In the genomic region with DNA sequence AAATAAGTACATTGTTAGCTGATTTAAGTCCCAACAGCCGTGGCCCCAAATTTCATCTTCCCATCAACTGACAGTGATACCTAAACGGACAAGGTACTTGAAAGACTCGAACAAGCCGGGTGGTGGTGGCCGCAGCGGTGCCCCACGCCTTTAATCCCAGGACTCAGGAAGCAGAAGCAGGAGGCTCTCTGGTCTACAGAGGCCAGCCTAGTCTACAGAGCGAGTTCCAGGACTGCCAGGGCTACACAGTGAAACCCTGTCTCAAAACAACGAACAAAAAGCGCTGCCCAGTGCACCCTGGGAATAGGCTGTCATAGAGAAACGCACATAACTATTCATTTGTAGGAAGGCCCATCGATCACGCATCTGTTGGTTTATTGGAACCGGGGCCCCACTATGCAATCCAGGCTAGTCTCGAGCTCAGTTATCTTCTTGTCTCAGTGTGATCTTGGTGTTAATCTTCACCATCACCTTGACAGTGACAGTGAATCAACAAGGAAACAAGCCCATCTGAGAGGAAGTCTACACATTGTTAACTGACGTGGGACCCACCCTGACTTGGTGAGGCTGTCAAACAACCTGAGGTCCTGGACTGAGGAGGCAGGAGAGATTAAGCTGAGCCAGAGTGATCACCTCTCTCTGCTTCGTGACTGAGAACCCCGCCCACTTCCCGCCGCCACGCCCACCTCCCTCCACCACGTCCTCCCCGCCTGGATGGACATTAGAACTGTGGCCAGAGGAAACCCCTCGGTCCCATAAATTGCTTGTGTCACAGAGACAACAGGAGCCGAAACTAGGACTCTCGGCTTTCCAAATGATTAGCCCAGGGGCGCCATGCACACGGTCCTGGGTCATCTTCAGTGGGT, we compare ENCODE assay signal across 9 mouse cellular contexts. TPM values are rescaled to one million over a fixed set of nuclear protein-coding genes. Genes with fewer than 3 reads are reported as not detected.
A peak's percentile ranks its signal among the peaks of the same experiment; 100 is the strongest.
DNase-seq lines count a peak whose midpoint lies in the region; ATAC-seq and TF ChIP-seq lines count a peak whose summit lies in the region.
"Had no signal": no experiment of that assay in that cellular context is flagged by ENCODE, and none has a peak within 500 bp of the region (broad histone marks: within the 10 kb centered on the region; RNA-seq: fewer than 3 reads in every experiment).

No protein-coding gene starts in this region.

- H3K4me1 ChIP-seq in lung, embryonic 15.5 days = peaks cover 9% of the 10 kb centered on the region

- ATAC-seq in lung, embryonic 15.5 days (ENCODE audit: borderline replicate concordance, extremely low read depth, low FRiP score, low TSS enrichment) = no peak

- H3K4me2 ChIP-seq in lung, embryonic 15.5 days = no peak overlapping the region
- peak overlapping the region; percentile 8 for H3K4me2 ChIP-seq in myocyte (ENCODE audit: low read depth)

- no peaks in the 10 kb centered on the region for H3K9me3 ChIP-seq in lung, embryonic 15.5 days

- H3K79me2 ChIP-seq in myocyte (ENCODE audit: control insufficient read depth, insufficient read depth) = no peaks in the 10 kb centered on the region

- H3K4me3 ChIP-seq in lung, embryonic 15.5 days = no peak overlapping the region
- no peak overlapping the region for H3K4me3 ChIP-seq in myocyte

- no peak overlapping the region for H3ac ChIP-seq in myocyte (ENCODE audit: control insufficient read depth, insufficient read length)

- peak; percentile 32 for DNase-seq in embryo, embryonic 9.5 days (ENCODE audit: extremely low spot score)
- no peak for DNase-seq in embryo, embryonic 10 days (ENCODE audit: low spot score)
- DNase-seq in lung, adult 18-20 months = no peak
- DNase-seq in induced T-regulatory cell, adult 2 months (ENCODE audit: low read depth) = peak; percentile 53
- no peak for DNase-seq in adrenal gland, postnatal 10 days
- DNase-seq in gastrocnemius, postnatal 25 days = no peak

- no peak for TF ChIP-seq POLR2A in myocyte (IDR thresholded peaks at IDR 0.05; ENCODE audit: insufficient read length, low read depth)

- no peaks in the 10 kb centered on the region for H3K36me3 ChIP-seq in lung, embryonic 15.5 days
- H3K36me3 ChIP-seq in myocyte (ENCODE audit: control insufficient read depth, insufficient read depth) = no peaks in the 10 kb centered on the region

- 40% methylated on average over 28 of the region's 28 CpGs for WGBS in lung, embryonic 15.5 days

- H3K9ac ChIP-seq in lung, embryonic 15.5 days = 0 out of 2 replicates have a peak overlapping the region, but pooled peaks have one; percentile 0

- H3K27me3 ChIP-seq in lung, embryonic 15.5 days = peaks cover 24% of the 10 kb centered on the region
- peaks cover 28% of the 10 kb centered on the region for H3K27me3 ChIP-seq in myocyte (ENCODE audit: control insufficient read depth, insufficient read depth, insufficient read length)

- H3K27ac ChIP-seq in lung, embryonic 15.5 days = no peak overlapping the region

TF ChIP-seq in myocyte, 11 proteins besides CTCF, POLR2A, EP300 and RAD21:
- TF ChIP-seq SRF (IDR thresholded peaks at IDR 0.05; ENCODE audit: control insufficient read depth, insufficient read length, low read depth) (no peak), MAX (IDR thresholded peaks at IDR 0.05; ENCODE audit: low read depth) (no peak), MYOD1 (IDR thresholded peaks at IDR 0.05; ENCODE audit: control insufficient read depth in 1 of 3, insufficient read length in 2 of 3, low read depth in 2 of 3) (no peak), REST (IDR thresholded peaks at IDR 0.05; ENCODE audit: insufficient read depth, insufficient read length) (no peak), USF1 (IDR thresholded peaks at IDR 0.05; ENCODE audit: low read depth) (no peak), E2F4 (IDR thresholded peaks at IDR 0.05; ENCODE audit: insufficient read depth) (no peak), TCF12 (IDR thresholded peaks at IDR 0.05; ENCODE audit: insufficient read depth, poor library complexity, severe bottlenecking) (no peak), CEBPB (IDR thresholded peaks at IDR 0.05; ENCODE audit: insufficient read depth, poor library complexity, severe bottlenecking) (no peak), MYOG (IDR thresholded peaks at IDR 0.05; ENCODE audit: control insufficient read depth in 1 of 3, insufficient read depth in 1 of 3, insufficient read length in 2 of 3, low read depth in 2 of 3) (no peak), POLR2AphosphoS2 (IDR thresholded peaks at IDR 0.05; ENCODE audit: insufficient read length, low read depth) (no peak), TCF3 (IDR thresholded peaks at IDR 0.05; ENCODE audit: insufficient read length, low read depth) (no peak)
TF ChIP-seq in myocyte: peak in this region for 0.

RNA-seq across cellular contexts. Expression of gene Gng7, which starts 14.3 kb away (rescaled TPM):
- polyA plus RNA-seq in lung, embryonic 15.5 days (2015; fragmentation: Nextera tagmentation; extraction: Ambion mirVana) = 5.3 and 6.6 TPM in 2 replicates
- 0.47 TPM for polyA plus RNA-seq in myocyte (2012; fragmentation: generic; extraction: Trizol)
- 1 to 10 TPM; 5.4 to 6.4 TPM for total RNA-seq in adrenal gland, postnatal 10 days (2021)
- 1 to 10 TPM in 1 of 2 experiments, under 1 TPM in 1; 0.61 to 1.1 TPM for total RNA-seq in gastrocnemius, postnatal 25 days (2021)

RNA-seq across cellular contexts. Expression of gene Diras1, which starts 25.0 kb away (rescaled TPM):
- polyA plus RNA-seq in lung, embryonic 15.5 days (2015; fragmentation: Nextera tagmentation; extraction: Ambion mirVana) = 0.11 and 0.30 TPM in 2 replicates
- 0.42 TPM for polyA plus RNA-seq in myocyte (2012; fragmentation: generic; extraction: Trizol)
- total RNA-seq in adrenal gland, postnatal 10 days (2021) = 1 to 10 TPM; 2.8 to 3.4 TPM
- under 1 TPM in 1 of 2 experiments, not detected in 1; 0.51 TPM for total RNA-seq in gastrocnemius, postnatal 25 days (2021)
- total RNA-seq: megakaryocyte, adult 5-6 weeks had no signal

RNA-seq across cellular contexts. Expression of gene Slc39a3, which starts 36.8 kb away (rescaled TPM):
- 17.2 and 20.5 TPM in 2 replicates for polyA plus RNA-seq in lung, embryonic 15.5 days (2015; fragmentation: Nextera tagmentation; extraction: Ambion mirVana)
- 21.8 TPM for polyA plus RNA-seq in myocyte (2012; fragmentation: generic; extraction: Trizol)
- 10 to 100 TPM; 28.5 to 32.8 TPM for total RNA-seq in adrenal gland, postnatal 10 days (2021)
- 10 to 100 TPM; 13.5 to 13.9 TPM for total RNA-seq in gastrocnemius, postnatal 25 days (2021)

RNA-seq across cellular contexts. Expression of gene Sgta, which starts 59.6 kb away (rescaled TPM):
- 192 TPM in 2 replicates for polyA plus RNA-seq in lung, embryonic 15.5 days (2015; fragmentation: Nextera tagmentation; extraction: Ambion mirVana)
- polyA plus RNA-seq in myocyte (2012; fragmentation: generic; extraction: Trizol) = 192 TPM
- total RNA-seq in adrenal gland, postnatal 10 days (2021) = 100 to 1,000 TPM; 190 to 191 TPM
- 10 to 100 TPM; 82.2 to 85.2 TPM for total RNA-seq in gastrocnemius, postnatal 25 days (2021)

Comparison
In these comparisons a context has a peak if more than half of its experiments do, and no peak if none do; other contexts are left out.
1. DNase-seq: peak in embryo, embryonic 9.5 days (single experiment) and induced T-regulatory cell, adult 2 months (single experiment); none in embryo, embryonic 10 days (single experiment), lung, adult 18-20 months (0 of 2), adrenal gland, postnatal 10 days (single experiment) and gastrocnemius, postnatal 25 days (single experiment).